Mouse (Mus musculus) adrenal gland, postnatal 36 days (tissue): ENCODE measurements at regions not wholly inside any gene's neighbourhood (a gene's known extent, or its start where the extent isn't known, plus 50 kb on each side); places are given as distances from the start of the nearest gene placed in this dataset.

Experiments used
- DNase-seq, 2 experiments: peaks; one replicate each; pipeline ENCODE4 v3.0.0; 2021; ENCODE audit warnings: mixed read lengths in 1 of 2

DNA sequence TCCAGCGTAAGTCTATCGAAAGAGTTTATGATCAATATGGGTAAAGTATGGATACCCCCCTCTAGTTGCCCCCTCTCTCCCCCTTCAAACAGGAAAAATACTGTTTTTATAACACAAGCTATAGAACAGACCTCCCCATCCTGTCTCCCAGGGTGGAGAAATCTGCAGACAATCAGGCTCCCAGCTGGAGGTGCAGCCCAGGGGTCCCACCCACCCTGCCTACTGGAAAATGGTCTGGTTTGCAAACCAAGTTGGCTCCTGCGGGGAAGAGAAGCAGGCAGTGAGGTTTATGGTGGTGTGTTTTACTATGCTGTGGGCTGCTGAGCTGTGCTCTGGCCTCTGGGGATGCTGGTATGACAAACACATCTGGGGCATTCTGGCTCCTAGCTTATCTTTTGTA, 70.7 kb upstream of the Sfswap start:
- no peak for DNase-seq

DNA sequence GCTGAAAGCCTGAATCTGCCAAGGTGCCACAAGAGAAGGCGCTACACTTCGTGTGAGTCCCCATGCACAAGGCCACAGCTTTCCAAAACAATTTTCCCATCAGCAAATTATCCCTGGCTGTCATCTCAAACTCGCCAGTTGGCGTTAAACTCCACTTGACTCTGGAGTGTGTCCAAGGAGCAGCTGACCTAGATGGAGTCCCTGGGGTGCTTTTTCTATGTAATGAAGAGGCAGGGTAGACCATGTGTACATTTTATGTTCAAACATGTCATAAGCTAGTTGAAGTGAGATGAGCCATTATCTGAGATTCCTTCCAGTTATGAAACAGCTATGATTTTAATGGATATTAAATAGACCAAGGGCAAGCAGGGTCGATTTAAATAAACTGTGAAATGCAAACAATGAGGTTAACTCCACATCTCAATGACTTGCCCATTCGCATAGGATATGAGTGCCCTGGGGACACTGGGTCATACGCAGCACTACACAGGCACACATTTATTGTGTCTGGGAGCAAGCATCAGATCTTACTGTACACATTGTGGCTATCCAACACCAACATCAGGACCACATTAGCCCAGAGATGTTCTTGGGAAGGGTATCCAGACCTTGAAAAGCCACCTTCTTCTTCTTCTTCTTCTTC, 51.0 kb upstream of the Sfswap start:
- no peak for DNase-seq
